Mouse (Mus musculus) heart, adult 8-10 months (tissue): ENCODE data around the gene Lck. TPM values are rescaled to one million over a fixed set of nuclear protein-coding genes. Genes with fewer than 3 reads are reported as not detected.

Experiments used
- DNase-seq: peaks from one replicate; pipeline ENCODE4 v3.0.0; 2022; ENCODE audit warnings: low spot score
- total RNA-seq, 4 experiments: library from RNA; stranded (reverse); gene quantifications; 2 replicates each; pipeline ENCODE4 v1.2.4; 2022

Lck gene
- 1 to 10 TPM in 1 of 4 experiments, under 1 TPM in 2, not detected in 1; 0.14 to 1.3 (median 0.53) TPM for total RNA-seq

- no peak for DNase-seq
Measured at GRCm38 (mm10) chr4:129573430-129573829, at the start of gene Lck. Gene Lck (minus strand): TSS chr4:129573641.

GRCm38 (mm10) chr4:129622803-129623535 is 49.5 kb upstream of the Lck start:
- no peak for DNase-seq

- DNase-seq: no peak
Measured at GRCm38 (mm10) chr4:129622120-129622802, 48.8 kb upstream of the Lck start.

GRCm38 (mm10) chr4:129621283-129621841 is 47.9 kb upstream of the Lck start:
- DNase-seq: peak; percentile 78

- no peak for DNase-seq
Measured at GRCm38 (mm10) chr4:129620419-129621282, 47.2 kb upstream of the Lck start.

GRCm38 (mm10) chr4:129618786-129619691 is 45.6 kb upstream of the Lck start, which contains the start of gene Iqcc:
Gene Iqcc (minus strand): TSS chr4:129619099.
- peak; percentile 97 for DNase-seq

- DNase-seq: no peak
Measured at GRCm38 (mm10) chr4:129618031-129618430, 44.6 kb upstream of the Lck start.

GRCm38 (mm10) chr4:129617121-129617641 is 43.7 kb upstream of the Lck start:
- DNase-seq: no peak

- DNase-seq: no peak
Measured at GRCm38 (mm10) chr4:129616631-129617030, 43.2 kb upstream of the Lck start.

GRCm38 (mm10) chr4:129615801-129616290 is 42.4 kb upstream of the Lck start:
- no peak for DNase-seq

GRCm38 (mm10) chr4:129614093-129614492 is 40.7 kb upstream of the Lck start, which contains the start of gene Dcdc2b:
Gene Dcdc2b (minus strand): TSS chr4:129614257.
- DNase-seq: no peak

GRCm38 (mm10) chr4:129610472-129610871 is 37.0 kb upstream of the Lck start:
- DNase-seq: no peak

GRCm38 (mm10) chr4:129610026-129610425 is 36.6 kb upstream of the Lck start:
- no peak for DNase-seq

- DNase-seq: no peak
Measured at GRCm38 (mm10) chr4:129609139-129609631, 35.7 kb upstream of the Lck start.

GRCm38 (mm10) chr4:129608426-129609025 is 35.1 kb upstream of the Lck start:
- DNase-seq: peak; percentile 79

- peak; percentile 87 for DNase-seq
Measured at GRCm38 (mm10) chr4:129600233-129601158, 27.1 kb upstream of the Lck start, which contains the start of the genes Eif3i and Tmem234. Gene Eif3i (minus strand): TSS chr4:129600648. Gene Tmem234 (plus strand): TSS chr4:129600668.

- DNase-seq: no peak
Measured at GRCm38 (mm10) chr4:129588865-129589264, 15.4 kb upstream of the Lck start.

- DNase-seq: no peak
Measured at GRCm38 (mm10) chr4:129586943-129587342, 13.5 kb upstream of the Lck start.
